Mouse (Mus musculus) hindbrain, postnatal 0 days (tissue): ENCODE data around the gene Adarb1. TPM values are rescaled to one million over a fixed set of nuclear protein-coding genes. Genes with fewer than 3 reads are reported as not detected.

ENCODE experiments used
- ATAC-seq: fragments of 200-750 bp; cut with Nextera tagmentation; 2 replicates; pipeline ENCODE4 v1.8.0; 2017; ENCODE audit warnings: mild to moderate bottlenecking, moderate TSS enrichment, moderate library complexity
- DNase-seq: peaks from one replicate; pipeline ENCODE4 v3.0.0-alpha.2; 2015; ENCODE audit warnings: low spot score
- H3K27ac ChIP-seq: fragments of 300-500 bp; sonication (generic); 2 replicates; pipeline ENCODE4 v1.5.1; 2014; ENCODE audit warnings: mild to moderate bottlenecking
- H3K27me3 ChIP-seq: fragments of 300-500 bp; sonication (generic); 2 replicates; pipeline ENCODE4 v1.6.1; 2014; ENCODE audit warnings: low read length, mixed read lengths; ENCODE audit not compliant: insufficient read depth
- H3K36me3 ChIP-seq: fragments of 300-500 bp; sonication (generic); 2 replicates; pipeline ENCODE4 v1.6.1; 2014; ENCODE audit warnings: low read length, mixed read lengths; ENCODE audit not compliant: insufficient read depth
- H3K4me1 ChIP-seq: fragments of 300-500 bp; sonication (generic); 2 replicates; pipeline ENCODE4 v1.6.1; 2014; ENCODE audit warnings: antibody characterized with exemption, low read length, mixed read lengths; ENCODE audit not compliant: insufficient read depth
- H3K4me2 ChIP-seq: fragments of 300-500 bp; sonication (generic); 2 replicates; pipeline ENCODE4 v1.6.1; 2014; ENCODE audit warnings: low read depth, mild to moderate bottlenecking, low read length, moderate library complexity, mixed read lengths
- H3K4me3 ChIP-seq: fragments of 300-500 bp; sonication (generic); 2 replicates; pipeline ENCODE4 v1.5.1; 2014; ENCODE audit warnings: low read length
- H3K9ac ChIP-seq: fragments of 300-500 bp; sonication (generic); replicated peaks from 2 replicates; pipeline ENCODE4 v1.6.1; 2014; ENCODE audit warnings: mild to moderate bottlenecking, low read length, moderate library complexity, mixed read lengths
- H3K9me3 ChIP-seq: fragments of 300-500 bp; sonication (generic); 2 replicates; pipeline ENCODE4 v1.6.1; 2016; ENCODE audit warnings: low read length, mixed read lengths
- CTCF ChIP-seq: IDR thresholded peaks from 2 replicates; pipeline ENCODE4 v1.5.1; 2016; ENCODE audit warnings: antibody characterized with exemption, control low read depth, low read depth
- WGBS: fragments of 180-500 bp; shearing (Covaris S2); extraction: QIAGEN DNeasy Blood & Tissue Kit; methylation state at CpG from one replicate; pipeline ENCODE4 v1.1.7; 2014; 5-methylcytosine and 5-hydroxymethylcytosine counted together
- polyA plus RNA-seq: library from polyadenylated mRNA; unstranded; fragments of >200 nt; fragmentation: Nextera tagmentation; extraction: Ambion mirVana; gene quantifications from 2 replicates; pipeline ENCODE4 v1.2.1, GENCODE M21; 2015
- total RNA-seq: library from RNA; depleted of rRNA; stranded (reverse); fragments of >200 nt; gene quantifications from 2 replicates; pipeline ENCODE4 v1.2.3, GENCODE M21; 2014; rRNA removed

Gene Adarb1
- 46.5 and 65.1 TPM in 2 replicates for total RNA-seq
- 18.6 and 21.1 TPM in 2 replicates for polyA plus RNA-seq

- Histone ChIP-seq H3K27ac (peak within 1 kb of the TSS; percentile 84), H3K4me3 (peak within 1 kb of the TSS; percentile 58), H3K4me2 (peak within 1 kb of the TSS; percentile 91), H3K4me1 (no peaks in the 10 kb centered on the region), H3K9me3 (no peaks in the 10 kb centered on the region), H3K36me3 (no peaks in the 10 kb centered on the region), H3K27me3 (no peaks in the 10 kb centered on the region), H3K9ac (peak within 1 kb of the TSS; percentile 74)
- 1% methylated on average over 51 of the region's 57 CpGs for WGBS
- ATAC-seq (peak; percentile 95), DNase-seq (peak; percentile 96)
- no peak for TF ChIP-seq CTCF
Measured at GRCm38 (mm10) chr10:77418138-77418537, at the start of gene Adarb1. Gene Adarb1, minus strand, starts transcription at chr10:77418270.

- H3K9me3 ChIP-seq: no peaks in the 10 kb centered on the region
- H3K4me3 ChIP-seq: no peak overlapping the region
- WGBS: 85% methylated on average over 6 of the region's 6 CpGs
- H3K4me1 ChIP-seq: peaks cover 7% of the 10 kb centered on the region; the same call in 1 of the 2 replicates
- no peak overlapping the region for H3K9ac ChIP-seq
- DNase-seq (no peak), ATAC-seq (no peak)
- no peak overlapping the region for H3K4me2 ChIP-seq
- no peaks in the 10 kb centered on the region for H3K36me3 ChIP-seq
- TF ChIP-seq CTCF: no peak
- H3K27ac ChIP-seq: no peak overlapping the region
- no peaks in the 10 kb centered on the region for H3K27me3 ChIP-seq
Measured at GRCm38 (mm10) chr10:77467407-77467806, 49.3 kb upstream of the Adarb1 start.

GRCm38 (mm10) chr10:77465902-77466301 is 47.8 kb upstream of the Adarb1 start:
- H3K4me1 ChIP-seq: peaks cover 7% of the 10 kb centered on the region; the same call in 1 of the 2 replicates
- ATAC-seq: no peak
- DNase-seq: no peak
- H3K36me3 ChIP-seq: no peaks in the 10 kb centered on the region
- TF ChIP-seq CTCF: no peak
- H3K4me3 ChIP-seq: no peak overlapping the region
- H3K9me3 ChIP-seq: no peaks in the 10 kb centered on the region
- no peak overlapping the region for H3K4me2 ChIP-seq
- H3K27me3 ChIP-seq: no peaks in the 10 kb centered on the region
- no peak overlapping the region for H3K9ac ChIP-seq
- no peak overlapping the region for H3K27ac ChIP-seq
- 81% methylated on average over 5 of the region's 5 CpGs for WGBS

- peak; percentile 79 for DNase-seq
- TF ChIP-seq CTCF: no peak
- 37% methylated on average over 10 of the region's 10 CpGs for whole genome bisulfite sequencing
Measured at GRCm38 (mm10) chr10:77464181-77464936, 46.3 kb upstream of the Adarb1 start.

GRCm38 (mm10) chr10:77461161-77461560 is 43.1 kb upstream of the Adarb1 start:
- ATAC-seq: no peak
- no peak overlapping the region for H3K27ac ChIP-seq
- WGBS: 87% methylated on average over 8 of the region's 8 CpGs
- no peak for TF ChIP-seq CTCF
- H3K4me1 ChIP-seq: peaks cover 7% of the 10 kb centered on the region; the same call in 1 of the 2 replicates
- no peaks in the 10 kb centered on the region for H3K9me3 ChIP-seq
- no peaks in the 10 kb centered on the region for H3K36me3 ChIP-seq
- no peak overlapping the region for H3K4me2 ChIP-seq
- no peak for DNase-seq
- H3K9ac ChIP-seq: no peak overlapping the region
- no peak overlapping the region for H3K4me3 ChIP-seq
- no peaks in the 10 kb centered on the region for H3K27me3 ChIP-seq

More at GRCm38 (mm10) chr10:77464181-77464936, 46.3 kb upstream of the Adarb1 start:
- no peaks in the 10 kb centered on the region for H3K27me3 ChIP-seq
- peaks cover 7% of the 10 kb centered on the region; the same call in 1 of the 2 replicates for H3K4me1 ChIP-seq
- H3K36me3 ChIP-seq: no peaks in the 10 kb centered on the region
- H3K4me2 ChIP-seq: no peak overlapping the region
- no peak overlapping the region for H3K4me3 ChIP-seq
- no peak overlapping the region for H3K9ac ChIP-seq
- peak overlapping the region; percentile 11; the same call in 1 of the 2 replicates for H3K27ac ChIP-seq
- no peaks in the 10 kb centered on the region for H3K9me3 ChIP-seq
- peak; percentile 75 for ATAC-seq

- Histone ChIP-seq H3K27ac (no peak overlapping the region), H3K27me3 (no peaks in the 10 kb centered on the region), H3K4me3 (no peak overlapping the region), H3K4me1 (no peaks in the 10 kb centered on the region), H3K9ac (no peak overlapping the region), H3K36me3 (no peaks in the 10 kb centered on the region), H3K9me3 (no peaks in the 10 kb centered on the region), H3K4me2 (no peak overlapping the region)
- TF ChIP-seq CTCF: no peak
- ATAC-seq (no peak), DNase-seq (no peak)
- 81% methylated on average over 3 of the region's 3 CpGs for whole genome bisulfite sequencing
Measured at GRCm38 (mm10) chr10:77457701-77458100, 39.6 kb upstream of the Adarb1 start.

- no peak for DNase-seq
Measured at GRCm38 (mm10) chr10:77456507-77456906, 38.4 kb upstream of the Adarb1 start.

More at GRCm38 (mm10) chr10:77456507-77456906, 38.4 kb upstream of the Adarb1 start:
- Histone ChIP-seq H3K36me3 (no peaks in the 10 kb centered on the region), H3K4me2 (no peak overlapping the region), H3K9ac (no peak overlapping the region), H3K27me3 (no peaks in the 10 kb centered on the region), H3K4me1 (no peaks in the 10 kb centered on the region), H3K27ac (no peak overlapping the region), H3K9me3 (no peaks in the 10 kb centered on the region), H3K4me3 (no peak overlapping the region)
- no peak for TF ChIP-seq CTCF
- WGBS: 50% methylated on average over 7 of the region's 7 CpGs
- no peak for ATAC-seq
